Mouse (Mus musculus): ENCODE data around the gene Slc5a5. TPM values are rescaled to one million over a fixed set of nuclear protein-coding genes. Genes with fewer than 3 reads are reported as not detected.

Slc5a5 gene
- not detected in 2 replicates for polyA plus RNA-seq (2012; ENCODE audit: insufficient read depth, insufficient read length, missing spikeins)

DNA sequence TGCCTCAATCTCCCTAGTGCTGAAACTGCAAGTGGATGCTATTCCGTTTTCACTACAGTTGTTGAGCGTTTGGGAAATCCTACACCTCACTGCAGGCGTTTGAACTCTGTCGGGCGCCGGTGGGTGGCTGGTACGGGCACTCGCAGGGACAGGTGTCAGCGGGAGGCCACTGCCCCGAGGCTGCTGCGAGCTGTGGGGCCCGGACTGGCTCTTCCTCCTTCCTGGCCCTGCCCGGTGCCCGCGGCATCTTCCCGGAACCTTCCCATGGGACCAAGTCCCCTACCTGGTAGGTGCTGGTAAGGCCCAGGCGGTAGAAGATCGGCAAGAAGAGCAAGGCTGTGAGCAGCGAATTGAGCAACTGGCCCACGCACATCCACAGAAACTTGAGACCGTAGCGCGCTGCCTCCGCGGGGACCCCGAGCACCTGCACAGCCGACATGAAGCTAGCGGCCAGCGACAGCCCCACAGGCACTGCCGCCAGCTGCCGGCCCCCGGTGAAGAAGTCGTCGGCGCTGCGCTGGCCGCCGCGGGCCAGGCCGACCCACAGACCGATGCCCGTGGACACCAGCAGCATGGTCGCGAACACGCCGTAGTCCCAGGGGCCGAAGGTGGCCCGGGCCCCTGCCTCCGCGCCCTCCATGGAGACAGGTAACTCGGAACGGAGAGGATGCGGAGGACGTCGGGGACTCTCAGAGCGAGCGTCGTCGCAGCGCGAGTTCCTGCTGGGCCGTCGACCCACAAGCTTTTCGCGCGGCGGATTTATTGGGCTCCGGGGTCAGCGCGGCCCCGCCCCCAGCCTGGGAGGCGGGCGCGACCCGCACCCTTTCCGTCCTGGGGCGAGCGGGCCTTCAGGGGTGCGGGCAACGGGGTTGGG is at the start of gene Slc5a5:
TSS of gene Slc5a5 (minus strand) at position 736 of the 874 bp plus-strand sequence.
- Histone ChIP-seq H3K27ac (ENCODE audit: insufficient read depth, low read depth, low read length) (no peak within 1 kb of the TSS), H3K4me3 (ENCODE audit: insufficient read depth, low read length) (0 out of 2 replicates have a peak within 1 kb of the TSS, but pooled peaks have one; percentile 1), H3K4me1 (ENCODE audit: control insufficient read depth, insufficient read depth, low read length) (no peaks in the 10 kb centered on the region)
- TF ChIP-seq CTCF (IDR thresholded peaks at IDR 0.05; ENCODE audit: low read depth, low read length) (no peak), POLR2A (IDR thresholded peaks at IDR 0.05; ENCODE audit: borderline replicate concordance, low read depth, low read length) (no peak)

DNA sequence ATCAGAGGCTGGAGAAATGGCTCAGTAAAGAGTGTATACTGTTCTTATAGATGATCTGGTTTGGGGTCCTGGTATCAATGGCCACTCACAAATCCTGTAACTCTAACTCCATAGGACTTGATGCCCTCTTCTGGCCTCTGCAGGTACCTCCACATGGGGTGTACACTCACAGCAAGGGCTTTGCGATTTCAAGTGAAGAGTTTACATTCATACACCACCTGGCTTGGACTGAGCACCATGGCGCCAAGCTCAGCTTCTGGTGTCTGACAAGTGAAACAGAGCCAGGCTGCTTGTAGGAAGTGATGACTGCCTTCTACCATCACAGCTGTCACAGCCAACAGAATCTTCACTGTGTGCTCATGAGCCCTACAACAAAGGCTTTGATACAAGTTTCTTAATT is 48.9 kb upstream of the Slc5a5 start:
- Histone ChIP-seq H3K27ac (ENCODE audit: insufficient read depth, low read depth, low read length) (peak overlapping the region; percentile 81), H3K4me1 (ENCODE audit: control insufficient read depth, insufficient read depth, low read length) (peaks cover 17% of the 10 kb centered on the region), H3K4me3 (ENCODE audit: insufficient read depth, low read length) (no peak overlapping the region)
- no peak for TF ChIP-seq CTCF (IDR thresholded peaks at IDR 0.05; ENCODE audit: low read depth, low read length)
- no peak for TF ChIP-seq POLR2A (IDR thresholded peaks at IDR 0.05; ENCODE audit: borderline replicate concordance, low read depth, low read length)

DNA sequence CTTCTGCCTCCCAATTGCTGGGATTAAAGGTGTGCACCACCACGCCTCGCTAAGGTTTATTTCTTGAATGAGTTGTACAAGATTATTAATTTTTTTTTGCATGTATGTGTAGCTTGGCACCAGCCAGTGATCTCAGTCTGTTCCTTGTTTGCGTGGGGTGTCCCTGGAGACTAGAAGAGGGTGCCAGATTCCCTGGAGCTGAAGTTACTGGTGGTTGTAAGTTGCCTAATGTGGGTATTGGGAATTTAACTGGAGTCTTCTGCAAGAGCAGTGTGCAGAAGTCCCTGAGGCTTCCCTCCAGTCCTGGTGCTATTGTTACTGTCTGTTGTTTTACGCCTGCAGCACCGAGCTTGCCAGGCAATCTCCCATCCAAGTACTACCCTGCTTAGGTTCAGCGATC is 44.6 kb upstream of the Slc5a5 start:
- Histone ChIP-seq H3K4me1 (ENCODE audit: control insufficient read depth, insufficient read depth, low read length) (peaks cover 13% of the 10 kb centered on the region), H3K27ac (ENCODE audit: insufficient read depth, low read depth, low read length) (no peak overlapping the region), H3K4me3 (ENCODE audit: insufficient read depth, low read length) (no peak overlapping the region)
- TF ChIP-seq POLR2A (IDR thresholded peaks at IDR 0.05; ENCODE audit: borderline replicate concordance, low read depth, low read length) (no peak), CTCF (IDR thresholded peaks at IDR 0.05; ENCODE audit: low read depth, low read length) (no peak)

DNA sequence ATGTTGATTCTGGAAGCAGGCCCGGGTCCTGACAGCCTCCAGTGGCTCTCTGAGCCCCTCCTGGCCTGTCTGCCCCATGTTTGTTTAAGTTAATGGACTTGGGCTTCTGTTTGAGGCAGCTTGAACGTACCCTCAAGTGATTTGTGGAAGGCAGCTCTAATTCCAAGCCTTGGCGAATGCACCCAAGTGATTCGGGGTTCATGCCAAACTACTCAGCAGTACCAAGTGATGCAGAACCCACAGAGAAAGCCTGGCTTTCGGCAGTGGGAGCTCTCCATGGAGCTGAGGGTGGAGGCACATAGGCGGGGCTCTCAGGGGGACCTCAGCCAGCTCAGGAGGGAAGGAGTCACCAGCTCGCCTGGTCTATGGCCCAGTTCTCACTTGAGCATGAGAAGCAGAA is 42.2 kb upstream of the Slc5a5 start:
- Histone ChIP-seq H3K4me1 (ENCODE audit: control insufficient read depth, insufficient read depth, low read length) (no peaks in the 10 kb centered on the region), H3K4me3 (ENCODE audit: insufficient read depth, low read length) (no peak overlapping the region), H3K27ac (ENCODE audit: insufficient read depth, low read depth, low read length) (no peak overlapping the region)
- no peak for TF ChIP-seq CTCF (IDR thresholded peaks at IDR 0.05; ENCODE audit: low read depth, low read length)
- no peak for TF ChIP-seq POLR2A (IDR thresholded peaks at IDR 0.05; ENCODE audit: borderline replicate concordance, low read depth, low read length)

DNA sequence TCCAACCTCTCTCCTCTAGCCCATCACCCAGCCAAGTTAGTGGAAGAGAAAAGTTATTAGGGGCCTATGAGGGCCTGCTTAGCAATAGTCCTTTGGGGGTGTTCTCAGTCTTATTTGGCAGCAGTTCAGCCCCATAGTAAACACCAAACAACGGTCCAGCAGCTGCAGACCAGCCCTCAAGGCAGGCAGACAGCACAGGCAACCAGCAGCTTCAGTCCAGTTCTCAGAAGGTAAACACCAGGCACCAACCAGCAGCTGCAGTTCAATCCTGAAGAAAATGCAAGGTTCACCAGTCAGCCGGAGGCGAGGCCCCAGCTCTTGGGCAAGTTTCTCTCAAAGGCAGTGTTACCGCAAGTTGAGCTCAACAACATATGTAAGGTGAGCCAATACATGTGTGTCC is 40.5 kb upstream of the Slc5a5 start:
- TF ChIP-seq POLR2A (IDR thresholded peaks at IDR 0.05; ENCODE audit: borderline replicate concordance, low read depth, low read length): no peak
- no peak overlapping the region for H3K27ac ChIP-seq (ENCODE audit: insufficient read depth, low read depth, low read length)

DNA sequence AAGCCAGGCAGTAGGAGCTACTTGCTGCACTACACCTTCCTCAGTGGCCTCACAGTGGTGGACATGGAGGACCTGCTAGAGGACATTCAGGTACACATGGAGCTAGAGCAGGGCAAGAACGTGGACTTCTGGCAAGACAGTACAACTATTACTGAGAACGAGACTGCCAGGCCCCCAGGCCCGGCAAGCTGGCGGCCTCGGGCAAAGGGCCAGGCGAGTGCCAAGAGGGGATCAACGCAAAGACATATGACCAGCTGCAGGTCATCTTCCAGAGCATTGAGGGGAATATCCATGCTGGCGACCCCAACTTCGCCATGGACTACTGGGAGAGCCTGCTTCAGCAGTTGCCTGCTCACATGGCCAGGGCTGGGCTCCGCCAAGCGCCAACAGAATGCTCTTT is 39.2 kb upstream of the Slc5a5 start:
- Histone ChIP-seq H3K4me1 (ENCODE audit: control insufficient read depth, insufficient read depth, low read length) (no peaks in the 10 kb centered on the region), H3K27ac (ENCODE audit: insufficient read depth, low read depth, low read length) (no peak overlapping the region), H3K4me3 (ENCODE audit: insufficient read depth, low read length) (no peak overlapping the region)
- TF ChIP-seq CTCF (IDR thresholded peaks at IDR 0.05; ENCODE audit: low read depth, low read length) (no peak), POLR2A (IDR thresholded peaks at IDR 0.05; ENCODE audit: borderline replicate concordance, low read depth, low read length) (no peak)

More for the DNA sequence above, 40.5 kb upstream of the Slc5a5 start:
- Histone ChIP-seq H3K4me1 (ENCODE audit: control insufficient read depth, insufficient read depth, low read length) (no peaks in the 10 kb centered on the region), H3K4me3 (ENCODE audit: insufficient read depth, low read length) (no peak overlapping the region)

- Histone ChIP-seq H3K4me1 (ENCODE audit: control insufficient read depth, insufficient read depth, low read length) (no peaks in the 10 kb centered on the region), H3K4me3 (ENCODE audit: insufficient read depth, low read length) (no peak overlapping the region), H3K27ac (ENCODE audit: insufficient read depth, low read depth, low read length) (no peak overlapping the region)
- TF ChIP-seq POLR2A (IDR thresholded peaks at IDR 0.05; ENCODE audit: borderline replicate concordance, low read depth, low read length) (no peak), CTCF (IDR thresholded peaks at IDR 0.05; ENCODE audit: low read depth, low read length) (no peak)
Measured at GRCm38 (mm10) chr8:70928778-70929322, 36.3 kb upstream of the Slc5a5 start.

GRCm38 (mm10) chr8:70928096-70928495 is 35.5 kb upstream of the Slc5a5 start:
- Histone ChIP-seq H3K4me3 (ENCODE audit: insufficient read depth, low read length) (no peak overlapping the region), H3K27ac (ENCODE audit: insufficient read depth, low read depth, low read length) (no peak overlapping the region), H3K4me1 (ENCODE audit: control insufficient read depth, insufficient read depth, low read length) (no peaks in the 10 kb centered on the region)
- TF ChIP-seq POLR2A (IDR thresholded peaks at IDR 0.05; ENCODE audit: borderline replicate concordance, low read depth, low read length): no peak
- TF ChIP-seq CTCF (IDR thresholded peaks at IDR 0.05; ENCODE audit: low read depth, low read length): no peak

- Histone ChIP-seq H3K4me1 (ENCODE audit: control insufficient read depth, insufficient read depth, low read length) (no peaks in the 10 kb centered on the region), H3K4me3 (ENCODE audit: insufficient read depth, low read length) (no peak overlapping the region), H3K27ac (ENCODE audit: insufficient read depth, low read depth, low read length) (no peak overlapping the region)
- TF ChIP-seq POLR2A (IDR thresholded peaks at IDR 0.05; ENCODE audit: borderline replicate concordance, low read depth, low read length) (no peak), CTCF (IDR thresholded peaks at IDR 0.05; ENCODE audit: low read depth, low read length) (no peak)
Measured at GRCm38 (mm10) chr8:70926396-70926795, 33.8 kb upstream of the Slc5a5 start.

GRCm38 (mm10) chr8:70925754-70926153 is 33.2 kb upstream of the Slc5a5 start:
- no peak overlapping the region for H3K4me3 ChIP-seq (ENCODE audit: insufficient read depth, low read length)
- H3K4me1 ChIP-seq (ENCODE audit: control insufficient read depth, insufficient read depth, low read length): no peaks in the 10 kb centered on the region
- H3K27ac ChIP-seq (ENCODE audit: insufficient read depth, low read depth, low read length): no peak overlapping the region
- TF ChIP-seq CTCF (IDR thresholded peaks at IDR 0.05; ENCODE audit: low read depth, low read length): no peak
- TF ChIP-seq POLR2A (IDR thresholded peaks at IDR 0.05; ENCODE audit: borderline replicate concordance, low read depth, low read length): no peak
